Mouse (Mus musculus) testis, adult 10 weeks (tissue): ENCODE results near the gene Gm5800. TPM values are rescaled to one million over a fixed set of nuclear protein-coding genes. Genes with fewer than 3 reads are reported as not detected.

Experiments used
- polyA plus RNA-seq: library from polyadenylated mRNA; stranded (reverse); fragments of 350-450 nt; fragmentation: Illumina TruSeq; extraction: RNeasy Lipid Tissue Mini Kit (QIAGEN cat#74804); gene quantifications from one replicate; pipeline ENCODE4 v1.2.3, GENCODE M21; 2014; ENCODE audit warnings: low read depth, low replicate concordance

The Gm5800 gene
- polyA plus RNA-seq = 207 TPM

DNA sequence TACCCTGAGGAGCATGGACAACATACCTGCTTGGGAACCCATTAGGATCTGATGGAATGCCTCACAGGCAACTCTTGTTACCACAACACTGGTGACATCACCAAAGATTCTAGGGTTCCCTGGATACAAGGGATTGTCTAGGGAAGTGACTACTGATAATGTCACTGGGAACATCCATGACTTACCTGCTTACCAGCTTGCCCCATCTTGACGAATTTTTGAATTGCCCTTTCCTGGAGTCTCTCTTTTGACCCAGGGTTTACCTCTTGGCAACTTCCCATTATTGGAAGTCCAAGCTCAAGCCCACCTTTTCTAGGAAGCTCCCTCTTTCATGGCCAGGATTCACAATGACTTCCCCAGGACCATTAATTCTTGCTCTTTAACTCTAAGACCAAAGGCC is at the start of gene Gm5800:
Gene Gm5800, minus strand, starts transcription at position 101 of the 400 bp plus-strand sequence.

DNA sequence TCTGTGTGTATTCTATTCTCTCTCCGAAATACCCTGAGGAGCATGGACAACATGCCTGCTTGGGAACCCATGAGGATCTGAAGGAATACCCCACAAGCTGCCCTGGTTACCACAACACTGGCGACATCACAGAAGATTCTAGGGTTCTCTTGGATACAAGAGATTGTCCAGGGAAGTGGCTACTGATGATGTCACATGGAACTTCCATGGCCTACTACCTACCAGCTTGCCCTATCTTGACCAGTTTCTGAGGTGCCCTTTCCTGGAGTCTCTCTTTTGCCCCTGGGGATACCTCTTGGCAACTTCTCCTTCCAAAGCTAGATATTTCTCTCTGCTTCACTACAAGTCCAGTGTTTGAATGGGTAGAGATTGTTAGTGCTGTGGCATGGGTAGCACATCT is 21.6 kb downstream of the Gm5800 start, which contains the start of gene Gm17079:
Gene Gm17079, minus strand, starts transcription at position 101 of the 400 bp plus-strand sequence.

Other genes with a start within 250 kb of the Gm5800 start
- 12.6 TPM for gene Gm5622, start 164.4 kb downstream of the Gm5800 start, polyA plus RNA-seq
- gene Gm17175, start 143.1 kb downstream of the Gm5800 start, polyA plus RNA-seq = 1.7 TPM
- gene Gm17174, start 125.0 kb downstream of the Gm5800 start, polyA plus RNA-seq = 7.3 TPM
- gene Gm17078, start 105.9 kb downstream of the Gm5800 start, polyA plus RNA-seq = 0.90 TPM
- gene Gm4181, start 81.5 kb downstream of the Gm5800 start, polyA plus RNA-seq = 113 TPM
- 4.2 TPM for gene Gm17079, start 21.7 kb downstream of the Gm5800 start, polyA plus RNA-seq
- 0.34 TPM for gene Ang4, start 56.4 kb upstream of the Gm5800 start, polyA plus RNA-seq
- gene AY358078, start 82.9 kb upstream of the Gm5800 start, polyA plus RNA-seq = 6.6 TPM
- gene Ear6, start 136.5 kb upstream of the Gm5800 start, polyA plus RNA-seq = not detected
- gene Mettl17, start 167.7 kb upstream of the Gm5800 start, polyA plus RNA-seq = 2.7 TPM
- 0.08 TPM for gene Slc39a2, start 175.7 kb upstream of the Gm5800 start, polyA plus RNA-seq
- 30.5 TPM for gene Ndrg2, start 197.0 kb upstream of the Gm5800 start, polyA plus RNA-seq
- gene Tppp2, start 201.2 kb upstream of the Gm5800 start, polyA plus RNA-seq = 324 TPM
- gene Rnase13, start 205.6 kb upstream of the Gm5800 start, polyA plus RNA-seq = not detected